Mouse (Mus musculus) kidney, postnatal 0 days (tissue): ENCODE measurements at regions not wholly inside any gene's neighbourhood (a gene's known extent, or its start where the extent isn't known, plus 50 kb on each side); places are given as distances from the start of the nearest gene placed in this dataset.

Experiments used
- ATAC-seq: fragments of 200-750 bp; cut with Nextera tagmentation; replicated peaks from 2 replicates; pipeline ENCODE4 v1.8.0; 2017; ENCODE audit warnings: low read depth, moderate number of reproducible peaks, moderate TSS enrichment, moderate library complexity; ENCODE audit not compliant: low FRiP score
- DNase-seq: peaks from one replicate; pipeline ENCODE4 v3.0.0-alpha.2; 2016; ENCODE audit warnings: low spot score
- H3K27ac ChIP-seq: fragments of 300-500 bp; sonication (generic); 2 replicates; pipeline ENCODE4 v1.5.1; 2014; ENCODE audit warnings: mild to moderate bottlenecking
- H3K27me3 ChIP-seq: fragments of 300-500 bp; sonication (generic); 2 replicates; pipeline ENCODE4 v1.6.1; 2014; ENCODE audit warnings: low read length, mixed read lengths; ENCODE audit not compliant: insufficient read depth
- H3K36me3 ChIP-seq: fragments of 300-500 bp; sonication (generic); 2 replicates; pipeline ENCODE4 v1.6.1; 2014; ENCODE audit warnings: low read length, mixed read lengths; ENCODE audit not compliant: insufficient read depth
- H3K4me1 ChIP-seq: fragments of 300-500 bp; sonication (generic); replicated peaks from 2 replicates; pipeline ENCODE4 v1.6.1; 2014; ENCODE audit warnings: antibody characterized with exemption, low read length, mixed read lengths; ENCODE audit not compliant: insufficient read depth
- H3K4me2 ChIP-seq: fragments of 300-500 bp; sonication (generic); 2 replicates; pipeline ENCODE4 v1.6.1; 2014; ENCODE audit warnings: mild to moderate bottlenecking, low read length, moderate library complexity, mixed read lengths
- H3K4me3 ChIP-seq: fragments of 300-500 bp; sonication (generic); replicated peaks from 2 replicates; pipeline ENCODE4 v1.5.1; 2014; ENCODE audit warnings: low read depth, low read length
- H3K9ac ChIP-seq: fragments of 300-500 bp; sonication (generic); 2 replicates; pipeline ENCODE4 v1.6.1; 2014; ENCODE audit warnings: low read depth, low read length
- H3K9me3 ChIP-seq: fragments of 300-500 bp; sonication (generic); replicated peaks from 2 replicates; pipeline ENCODE4 v1.6.1; 2016; ENCODE audit warnings: low read length, inconsistent platforms, mixed read lengths
- CTCF ChIP-seq: IDR thresholded peaks from 2 replicates; pipeline ENCODE4 v1.5.1; 2016; ENCODE audit warnings: antibody characterized with exemption, low read depth, mild to moderate bottlenecking, moderate library complexity
- WGBS: fragments of 180-500 bp; shearing (Covaris S2); extraction: QIAGEN DNeasy Blood & Tissue Kit; methylation state at CpG from one replicate; pipeline ENCODE4 v1.1.7; 2014; 5-methylcytosine and 5-hydroxymethylcytosine counted together

GRCm38 (mm10) chr1:35930351-35930750, 137.8 kb upstream of the Hs6st1 start:
- 34% methylated on average over 3 of the region's 3 CpGs for WGBS
- DNase-seq (no peak), ATAC-seq (no peak)
- TF ChIP-seq CTCF = no peak
- no peak overlapping the region for H3K9ac ChIP-seq
- H3K27me3 ChIP-seq = no peaks in the 10 kb centered on the region
- no peak overlapping the region for H3K4me3 ChIP-seq
- no peaks in the 10 kb centered on the region for H3K4me1 ChIP-seq
- no peak overlapping the region for H3K4me2 ChIP-seq
- no peak overlapping the region for H3K27ac ChIP-seq
- no peaks in the 10 kb centered on the region for H3K9me3 ChIP-seq
- H3K36me3 ChIP-seq = no peaks in the 10 kb centered on the region

- ATAC-seq = peak; percentile 49; the same call in 1 of the 2 replicates
- 65% methylated on average over 7 of the region's 7 CpGs for WGBS
- no peak for TF ChIP-seq CTCF
Measured at GRCm38 (mm10) chr1:35931056-35931455, 137.1 kb upstream of the Hs6st1 start.

GRCm38 (mm10) chr1:35933511-35933910, 134.7 kb upstream of the Hs6st1 start:
- no peaks in the 10 kb centered on the region for H3K27me3 ChIP-seq
- H3K4me2 ChIP-seq = no peak overlapping the region
- no peak overlapping the region for H3K9ac ChIP-seq
- H3K9me3 ChIP-seq = no peaks in the 10 kb centered on the region
- ATAC-seq (no peak), DNase-seq (no peak)
- TF ChIP-seq CTCF = no peak
- H3K4me1 ChIP-seq = no peaks in the 10 kb centered on the region
- H3K4me3 ChIP-seq = no peak overlapping the region
- no peaks in the 10 kb centered on the region for H3K36me3 ChIP-seq
- no peak overlapping the region for H3K27ac ChIP-seq
- 88% methylated on average over 7 of the region's 7 CpGs for WGBS

More at GRCm38 (mm10) chr1:35931056-35931455, 137.1 kb upstream of the Hs6st1 start:
- Histone ChIP-seq H3K4me2 (no peak overlapping the region), H3K9ac (no peak overlapping the region), H3K27ac (no peak overlapping the region), H3K4me1 (no peaks in the 10 kb centered on the region), H3K36me3 (no peaks in the 10 kb centered on the region), H3K27me3 (no peaks in the 10 kb centered on the region), H3K4me3 (no peak overlapping the region), H3K9me3 (no peaks in the 10 kb centered on the region)
- peak; percentile 27 for DNase-seq

- H3K27me3 ChIP-seq = no peaks in the 10 kb centered on the region
- no peak for TF ChIP-seq CTCF
- no peaks in the 10 kb centered on the region for H3K9me3 ChIP-seq
- H3K36me3 ChIP-seq = no peaks in the 10 kb centered on the region
- H3K4me3 ChIP-seq = no peak overlapping the region
- no peaks in the 10 kb centered on the region for H3K4me1 ChIP-seq
- H3K27ac ChIP-seq = no peak overlapping the region
- DNase-seq (peak; percentile 58), ATAC-seq (no peak)
- 57% methylated on average over 7 of the region's 7 CpGs for WGBS
- no peak overlapping the region for H3K9ac ChIP-seq
- H3K4me2 ChIP-seq = no peak overlapping the region
Measured at GRCm38 (mm10) chr1:35935099-35935651, 133.0 kb upstream of the Hs6st1 start.

- Histone ChIP-seq H3K36me3 (no peaks in the 10 kb centered on the region), H3K4me2 (no peak overlapping the region), H3K27me3 (no peaks in the 10 kb centered on the region), H3K9me3 (no peaks in the 10 kb centered on the region), H3K4me3 (no peak overlapping the region), H3K4me1 (no peaks in the 10 kb centered on the region), H3K27ac (no peak overlapping the region), H3K9ac (no peak overlapping the region)
- DNase-seq (no peak), ATAC-seq (no peak)
- TF ChIP-seq CTCF = no peak
- WGBS = 75% methylated on average over 5 of the region's 5 CpGs
Measured at GRCm38 (mm10) chr1:35936362-35937093, 131.7 kb upstream of the Hs6st1 start.

GRCm38 (mm10) chr1:35940236-35940635, 128.0 kb upstream of the Hs6st1 start:
- ATAC-seq (no peak), DNase-seq (no peak)
- Histone ChIP-seq H3K4me3 (no peak overlapping the region), H3K36me3 (no peaks in the 10 kb centered on the region), H3K4me2 (no peak overlapping the region), H3K9ac (no peak overlapping the region), H3K9me3 (no peaks in the 10 kb centered on the region), H3K27me3 (no peaks in the 10 kb centered on the region), H3K4me1 (no peaks in the 10 kb centered on the region), H3K27ac (no peak overlapping the region)
- 60% methylated on average over 2 of the region's 2 CpGs for WGBS
- no peak for TF ChIP-seq CTCF
